Mouse (Mus musculus): Measurements from ENCODE around the gene Snx18.

DNA sequence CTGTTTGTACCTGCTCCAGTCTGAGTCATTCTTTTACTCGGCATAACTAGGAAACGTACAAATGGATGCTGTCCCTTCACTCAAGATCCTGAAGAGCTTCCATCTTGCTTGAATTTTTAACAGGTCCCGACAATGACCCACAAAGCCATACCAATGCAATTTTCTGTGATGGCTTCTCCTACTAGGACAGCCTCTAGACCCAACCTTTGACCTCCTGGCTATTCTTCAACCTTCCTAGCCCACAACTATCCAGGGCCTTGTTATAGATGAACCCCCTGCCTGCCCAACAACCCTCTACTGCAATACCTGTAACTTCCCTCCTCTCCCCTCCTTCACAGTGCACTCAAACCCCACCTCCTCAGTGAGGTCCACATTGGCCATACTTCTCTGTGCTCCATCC lies 8.9 kb downstream of the Snx18 start:
- no peak for TF ChIP-seq POLR2A (IDR thresholded peaks at IDR 0.05; ENCODE audit: insufficient read depth, low read length)
- TF ChIP-seq CTCF (IDR thresholded peaks at IDR 0.05; ENCODE audit: low read depth, low read length), result no peak

Data from ES-Bruce4 (cell line).